Mouse (Mus musculus): ENCODE data around the gene Arhgef19.

Gene Arhgef19

GRCm38 (mm10) chr4:141284486-141284885, 45.2 kb downstream of the Arhgef19 start:
- no peak for DNase-seq (ENCODE audit: low read depth, low spot score)

GRCm38 (mm10) chr4:141285128-141285527, 45.8 kb downstream of the Arhgef19 start:
- no peak for DNase-seq (ENCODE audit: low read depth, low spot score)

- DNase-seq (ENCODE audit: low read depth, low spot score): no peak
These were observed 47.7 kb downstream of the Arhgef19 start for GRCm38 (mm10) chr4:141286860-141287517.

- no peak for DNase-seq (ENCODE audit: low read depth, low spot score)
These were observed 48.3 kb downstream of the Arhgef19 start for GRCm38 (mm10) chr4:141287518-141288004.

GRCm38 (mm10) chr4:141288152-141288551, 48.9 kb downstream of the Arhgef19 start:
- no peak for DNase-seq (ENCODE audit: low read depth, low spot score)

GRCm38 (mm10) chr4:141291571-141292375, 52.5 kb downstream of the Arhgef19 start:
- DNase-seq (ENCODE audit: low read depth, low spot score): no peak

- DNase-seq (ENCODE audit: low read depth, low spot score): no peak
These were observed 56.5 kb downstream of the Arhgef19 start for GRCm38 (mm10) chr4:141295774-141296186.

GRCm38 (mm10) chr4:141297934-141298333, 58.6 kb downstream of the Arhgef19 start:
- DNase-seq (ENCODE audit: low read depth, low spot score): no peak

GRCm38 (mm10) chr4:141299356-141299755, 60.1 kb downstream of the Arhgef19 start:
- no peak for DNase-seq (ENCODE audit: low read depth, low spot score)

GRCm38 (mm10) chr4:141300196-141300595, 60.9 kb downstream of the Arhgef19 start:
- no peak for DNase-seq (ENCODE audit: low read depth, low spot score)

- no peak for DNase-seq (ENCODE audit: low read depth, low spot score)
These were observed 61.8 kb downstream of the Arhgef19 start, which contains the start of gene Epha2 for GRCm38 (mm10) chr4:141301116-141301553. Gene Epha2, plus strand, starts transcription at chr4:141301240.

- no peak for DNase-seq (ENCODE audit: low read depth, low spot score)
These were observed 62.5 kb downstream of the Arhgef19 start for GRCm38 (mm10) chr4:141301591-141302427.

GRCm38 (mm10) chr4:141302428-141303401, 63.4 kb downstream of the Arhgef19 start:
- no peak for DNase-seq (ENCODE audit: low read depth, low spot score)

- DNase-seq (ENCODE audit: low read depth, low spot score): no peak
These were observed 64.3 kb downstream of the Arhgef19 start for GRCm38 (mm10) chr4:141303402-141304222.

- no peak for DNase-seq (ENCODE audit: low read depth, low spot score)
These were observed 64.9 kb downstream of the Arhgef19 start for GRCm38 (mm10) chr4:141304223-141304611.

- no peak for DNase-seq (ENCODE audit: low read depth, low spot score)
These were observed 66.8 kb downstream of the Arhgef19 start for GRCm38 (mm10) chr4:141306057-141306456.

All from c-Kit-negative CD71-positive TER-119-positive erythroid progenitor cells, embryonic 14.5 days (primary cell).